In the genomic region with DNA sequence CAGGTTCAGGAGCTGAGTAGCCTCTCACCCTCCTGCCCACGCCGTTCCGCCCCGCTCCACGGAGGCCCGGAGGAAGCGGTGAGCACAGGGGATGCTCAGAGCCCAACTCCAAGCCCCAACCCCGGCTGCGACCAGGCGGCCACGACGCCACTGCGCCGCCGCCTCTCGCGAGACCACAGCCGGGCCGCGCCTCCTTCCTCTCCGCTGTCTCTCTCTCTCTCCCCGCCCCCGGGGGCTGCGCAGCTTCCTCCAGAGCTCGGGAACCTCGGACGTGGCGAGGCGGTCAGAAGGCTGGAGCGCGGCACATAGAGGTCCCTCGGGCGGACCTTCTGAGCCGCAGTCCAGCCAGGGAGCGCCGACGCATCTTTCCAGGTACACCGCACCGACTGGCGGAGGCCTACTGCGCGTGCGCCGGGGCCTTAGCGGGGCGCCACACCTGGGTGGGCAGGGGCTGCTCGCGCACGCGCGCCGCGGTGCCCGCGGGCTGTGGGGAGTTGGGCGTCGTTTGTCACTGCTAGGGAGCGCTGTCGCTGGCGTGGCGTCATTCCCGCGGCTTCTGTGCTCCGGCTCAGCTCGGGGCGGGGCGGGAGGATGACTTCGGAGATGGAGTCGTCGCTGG, we compare ENCODE assay signal across 8 mouse cellular contexts. TPM values are rescaled to one million over a fixed set of nuclear protein-coding genes. Genes with fewer than 3 reads are reported as not detected.
DNase-seq lines count a peak whose midpoint lies in the region; ATAC-seq lines count a peak whose summit lies in the region.

Gene Rab33b, plus strand, starts transcription at position 180 of the 619 bp plus-strand sequence.

- DNase-seq in adipocyte (ENCODE audit: low spot score): peak; percentile 96
- DNase-seq in embryo, embryonic 10 days (ENCODE audit: low spot score): peak; percentile 95
- DNase-seq in gastrocnemius, postnatal 10 days: peak; percentile 96
- DNase-seq in induced T-regulatory cell, adult 2 months (ENCODE audit: low read depth): peak; percentile 97
- DNase-seq in left cerebral cortex, adult 9 months (ENCODE audit: low spot score in 2 of 2): peak; percentile 95 to 97
- DNase-seq in right cerebral cortex, postnatal 14 days: peak; percentile 96
- peak; percentile 95 to 96 for DNase-seq in urinary bladder, postnatal 36 days (ENCODE audit: low spot score in 2 of 2)

- peak; percentile 89 for ATAC-seq in megakaryocyte progenitor cell, adult 5-6 weeks (replicated peaks; ENCODE audit: poor library complexity)

RNA-seq across cellular contexts. Expression of gene Rab33b, which starts in this region (rescaled TPM):
- 10 to 100 TPM; 12.1 to 13.4 TPM for total RNA-seq in gastrocnemius, postnatal 10 days (2021)
- 8.4 and 12.2 TPM in 2 replicates for total RNA-seq in megakaryocyte progenitor cell, adult 5-6 weeks (2015)
- total RNA-seq in megakaryocyte progenitor cell, adult 5-6 weeks (2017): 9.1 and 13.3 TPM in 2 replicates

Comparison
In these comparisons a context has a peak if more than half of its experiments do, and no peak if none do; other contexts are left out.
1. Peak in every context shown above with its lines: DNase-seq and ATAC-seq.